In genomic region chr19:55969929-55970531, GRCm38 (mm10) we compare ENCODE assay signal across 9 mouse cellular contexts.
DNase-seq lines count a peak whose midpoint lies in the region; ATAC-seq and TF ChIP-seq lines count a peak whose summit lies in the region.
"Had no signal": no experiment of that assay in that cellular context is flagged by ENCODE, and none has a peak within 500 bp of the region (broad histone marks: within the 10 kb centered on the region; RNA-seq: fewer than 3 reads in every experiment).

No protein-coding gene starts in this region.

- no peak overlapping the region for H3K9ac ChIP-seq in hindbrain, postnatal 0 days (replicated peaks; ENCODE audit: low read length)
- 0 out of 2 replicates have a peak overlapping the region, but pooled peaks have one; percentile 4 for H3K9ac ChIP-seq in midbrain, embryonic 16.5 days (ENCODE audit: low read depth, low read length)

- H3K9me3 ChIP-seq in hindbrain, postnatal 0 days (ENCODE audit: low read length): no peaks in the 10 kb centered on the region
- no peaks in the 10 kb centered on the region for H3K9me3 ChIP-seq in midbrain, embryonic 16.5 days (replicated peaks; ENCODE audit: control insufficient read depth, low read length, poor library complexity, severe bottlenecking)

- no peak overlapping the region for H3K4me3 ChIP-seq in hindbrain, postnatal 0 days (ENCODE audit: low read length)
- no peak overlapping the region for H3K4me3 ChIP-seq in midbrain, embryonic 16.5 days (ENCODE audit: low read depth, low read length)

- H3K27me3 ChIP-seq in hindbrain, postnatal 0 days (ENCODE audit: insufficient read depth, low read length): peaks cover 8% of the 10 kb centered on the region; the same call in 1 of the 2 replicates
- no peaks in the 10 kb centered on the region for H3K27me3 ChIP-seq in midbrain, embryonic 16.5 days (ENCODE audit: control insufficient read depth, insufficient read depth, low read depth, low read length)

- no peak overlapping the region for H3K4me2 ChIP-seq in hindbrain, postnatal 0 days (ENCODE audit: low read depth, low read length)
- H3K4me2 ChIP-seq in midbrain, embryonic 16.5 days (ENCODE audit: low read length): no peak overlapping the region

- WGBS in hindbrain, postnatal 0 days: 17% methylated on average over 14 of the region's 14 CpGs
- 10% methylated on average over 14 of the region's 14 CpGs for WGBS in midbrain, embryonic 16.5 days

- DNase-seq in kidney, adult 9 months: peak; percentile 4
- DNase-seq in kidney, adult 18-20 months: no peak
- peak; percentile 9 for DNase-seq in c-Kit-positive CD71-negative TER-119-negative erythroid progenitor cells, embryonic 14.5 days (ENCODE audit: low read depth)
- DNase-seq in hindbrain, postnatal 0 days (ENCODE audit: low spot score): peak; percentile 25
- DNase-seq in testis, postnatal 10 days (ENCODE audit: low spot score): no peak
- DNase-seq in gastrocnemius, postnatal 36 days: no peak
- DNase-seq in adrenal gland, postnatal 25 days: no peak
- DNase-seq: liver had no signal

- H3K4me1 ChIP-seq in hindbrain, postnatal 0 days (ENCODE audit: insufficient read depth, low read length): no peaks in the 10 kb centered on the region
- peaks cover 6% of the 10 kb centered on the region; the same call in 1 of the 2 replicates for H3K4me1 ChIP-seq in midbrain, embryonic 16.5 days (ENCODE audit: control insufficient read depth, insufficient read depth, low read length)

- no peak overlapping the region for H3K27ac ChIP-seq in hindbrain, postnatal 0 days
- peak overlapping the region; percentile 39 for H3K27ac ChIP-seq in midbrain, embryonic 16.5 days (ENCODE audit: low read length)

- H3K36me3 ChIP-seq in hindbrain, postnatal 0 days (ENCODE audit: insufficient read depth, low read length): no peaks in the 10 kb centered on the region
- no peaks in the 10 kb centered on the region for H3K36me3 ChIP-seq in midbrain, embryonic 16.5 days (ENCODE audit: control insufficient read depth, insufficient read depth, low read length)

- no peak for TF ChIP-seq CTCF in hindbrain, postnatal 0 days (IDR thresholded peaks at IDR 0.05; ENCODE audit: low read depth)

- no peak for ATAC-seq in hindbrain, postnatal 0 days
- ATAC-seq in midbrain, embryonic 16.5 days: no peak

- intact Hi-C loops in gastrocnemius, postnatal 36 days (cut with DNase I): loop anchor here (1.0 kb wide), 1 partner anchor 41 kb away; no protein-coding TSS in a partner anchor

Comparison
In these comparisons a context has a peak if more than half of its experiments do, and no peak if none do; other contexts are left out.
1. DNase-seq: peak in kidney, adult 9 months (single experiment), c-Kit-positive CD71-negative TER-119-negative erythroid progenitor cells, embryonic 14.5 days (single experiment) and hindbrain, postnatal 0 days (single experiment); none in kidney, adult 18-20 months (single experiment), testis, postnatal 10 days (single experiment), gastrocnemius, postnatal 36 days (0 of 2) and adrenal gland, postnatal 25 days (single experiment).